Mouse (Mus musculus) liver, postnatal 0 days (tissue): ENCODE data around the gene Resf1. TPM values are rescaled to one million over a fixed set of nuclear protein-coding genes. Genes with fewer than 3 reads are reported as not detected.

Experiments
- ATAC-seq: fragments of 200-750 bp; cut with Nextera tagmentation; 2 replicates; pipeline ENCODE4 v1.8.0; 2017; ENCODE audit warnings: mild to moderate bottlenecking, moderate library complexity
- DNase-seq: peaks from one replicate; pipeline ENCODE4 v3.0.0-alpha.2; 2016
- H3K27ac ChIP-seq: fragments of 300-500 bp; sonication (generic); 2 replicates; pipeline ENCODE4 v1.5.1; 2014; ENCODE audit warnings: antibody characterized with exemption, moderate library complexity, mild to moderate bottlenecking, low read depth
- H3K27me3 ChIP-seq: fragments of 300-500 bp; sonication (generic); 2 replicates; pipeline ENCODE4 v1.6.1; 2014; ENCODE audit warnings: low read length, control low read depth, mixed read lengths; ENCODE audit not compliant: insufficient read depth
- H3K36me3 ChIP-seq: fragments of 300-500 bp; sonication (generic); replicated peaks from 2 replicates; pipeline ENCODE4 v1.6.1; 2014; ENCODE audit warnings: mild to moderate bottlenecking, control low read depth, low read length, moderate library complexity, mixed read lengths; ENCODE audit not compliant: insufficient read depth
- H3K4me1 ChIP-seq: fragments of 300-500 bp; sonication (generic); 2 replicates; pipeline ENCODE4 v1.6.1; 2014; ENCODE audit warnings: antibody characterized with exemption, mild to moderate bottlenecking, control low read depth; ENCODE audit not compliant: insufficient read depth
- H3K4me2 ChIP-seq: fragments of 300-500 bp; sonication (generic); 2 replicates; pipeline ENCODE4 v1.6.1; 2014; ENCODE audit warnings: low read depth, mild to moderate bottlenecking, low read length, moderate library complexity, mixed read lengths
- H3K4me3 ChIP-seq: fragments of 300-500 bp; sonication (generic); 2 replicates; pipeline ENCODE4 v1.5.1; 2014; ENCODE audit warnings: low read depth, low read length
- H3K9ac ChIP-seq: fragments of 300-500 bp; sonication (generic); replicated peaks from 2 replicates; pipeline ENCODE4 v1.6.1; 2014; ENCODE audit warnings: mild to moderate bottlenecking, moderate library complexity
- H3K9me3 ChIP-seq: fragments of 300-500 bp; sonication (generic); 2 replicates; pipeline ENCODE4 v1.6.1; 2016; ENCODE audit warnings: mild to moderate bottlenecking, control low read depth, low read length, mixed read lengths
- CTCF ChIP-seq: sonication (generic); IDR thresholded peaks from 2 replicates; pipeline ENCODE4 v1.5.1; 2016; ENCODE audit warnings: antibody characterized with exemption, low read depth
- EP300 ChIP-seq: IDR thresholded peaks from 2 replicates; pipeline ENCODE4 v1.6.1; 2016; ENCODE audit warnings: antibody characterized with exemption, low read depth, mild to moderate bottlenecking
- WGBS: fragments of 180-500 bp; shearing (Covaris S2); extraction: QIAGEN DNeasy Blood & Tissue Kit; methylation state at CpG from one replicate; pipeline ENCODE4 v1.1.7; 2014; ENCODE audit not compliant: insufficient replicate concordance; 5-methylcytosine and 5-hydroxymethylcytosine counted together
- polyA plus RNA-seq: library from polyadenylated mRNA; unstranded; fragments of >200 nt; fragmentation: Nextera tagmentation; extraction: Ambion mirVana; gene quantifications from 2 replicates; pipeline ENCODE4 v1.2.1, GENCODE M21; 2015

Resf1 gene
- polyA plus RNA-seq, 1 experiment from 2014 or later, result 22.3 TPM

DNA sequence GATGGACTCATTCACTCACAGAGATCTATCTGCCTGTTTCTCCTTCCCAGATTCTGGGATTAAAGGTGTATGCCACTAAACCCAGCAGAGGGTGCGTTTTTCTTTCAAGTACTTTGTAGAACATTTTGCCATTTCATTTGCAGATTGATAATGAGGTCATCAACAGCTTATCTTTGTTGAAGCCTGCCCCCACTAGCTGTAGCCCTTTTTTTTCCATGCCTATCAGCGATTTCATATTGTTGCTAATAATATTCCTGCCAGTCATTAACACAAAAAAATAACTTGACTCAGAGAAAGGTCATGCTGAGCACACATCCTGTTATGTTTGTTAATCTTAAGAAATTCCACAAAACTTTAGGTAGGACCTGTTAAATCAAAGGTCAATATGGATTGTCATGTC, 2.1 kb upstream of the Resf1 start:
- H3K4me2 ChIP-seq, result no peak overlapping the region

GRCm38 (mm10) chr6:149307801-149308200, 1.4 kb upstream of the Resf1 start:
- no peak overlapping the region for H3K9ac ChIP-seq
- no peak for DNase-seq
- no peaks in the 10 kb centered on the region for H3K27me3 ChIP-seq
- WGBS, result 32% methylated on average over 2 of the region's 2 CpGs
- TF ChIP-seq EP300 (peak; percentile 65), CTCF (no peak)
- H3K36me3 ChIP-seq, result 0 out of 2 replicates have a peak, but pooled peaks cover 7% of the 10 kb centered on the region
- H3K4me2 ChIP-seq, result no peak overlapping the region
- peaks cover 12% of the 10 kb centered on the region for H3K4me1 ChIP-seq
- ATAC-seq, result peak; percentile 4
- H3K4me3 ChIP-seq, result no peak overlapping the region
- H3K27ac ChIP-seq, result peak overlapping the region; percentile 44; the same call in 1 of the 2 replicates
- H3K9me3 ChIP-seq, result peaks cover 24% of the 10 kb centered on the region

More for the DNA sequence above, 2.1 kb upstream of the Resf1 start:
- peak overlapping the region; percentile 44; the same call in 1 of the 2 replicates for H3K27ac ChIP-seq
- H3K4me1 ChIP-seq, result peaks cover 12% of the 10 kb centered on the region
- H3K27me3 ChIP-seq, result no peaks in the 10 kb centered on the region
- TF ChIP-seq CTCF (no peak), EP300 (no peak)
- no peak overlapping the region for H3K9ac ChIP-seq
- peaks cover 24% of the 10 kb centered on the region for H3K9me3 ChIP-seq
- H3K4me3 ChIP-seq, result no peak overlapping the region
- ATAC-seq, result no peak
- no peak for DNase-seq
- H3K36me3 ChIP-seq, result 0 out of 2 replicates have a peak, but pooled peaks cover 5% of the 10 kb centered on the region
- 84% methylated on average over 2 of the region's 2 CpGs for WGBS

GRCm38 (mm10) chr6:149310226-149310625, 1.0 kb downstream of the Resf1 start:
- WGBS, result 54% methylated on average over 2 of the region's 2 CpGs
- TF ChIP-seq EP300, result no peak
- TF ChIP-seq CTCF, result no peak
- Histone ChIP-seq H3K27me3 (no peaks in the 10 kb centered on the region), H3K9ac (peak overlapping the region; percentile 80), H3K9me3 (peaks cover 22% of the 10 kb centered on the region), H3K27ac (peak overlapping the region; percentile 96), H3K4me2 (peak overlapping the region; percentile 66), H3K36me3 (peaks cover 15% of the 10 kb centered on the region), H3K4me1 (peaks cover 12% of the 10 kb centered on the region), H3K4me3 (peak overlapping the region; percentile 64)
- no peak for DNase-seq
- no peak for ATAC-seq

- peaks cover 18% of the 10 kb centered on the region for H3K36me3 ChIP-seq
- H3K4me3 ChIP-seq, result peak overlapping the region; percentile 64
- peak overlapping the region; percentile 80; the same call in 1 of the 2 replicates for H3K9ac ChIP-seq
- TF ChIP-seq EP300 (0 out of 2 replicates have a peak, but pooled peaks have one; percentile 47), CTCF (no peak)
- H3K4me1 ChIP-seq, result peaks cover 12% of the 10 kb centered on the region
- H3K9me3 ChIP-seq, result peaks cover 14% of the 10 kb centered on the region
- no peaks in the 10 kb centered on the region for H3K27me3 ChIP-seq
- 54% methylated on average over 2 of the region's 2 CpGs for WGBS
- H3K4me2 ChIP-seq, result peak overlapping the region; percentile 66
- DNase-seq (no peak), ATAC-seq (peak; percentile 17; the same call in 1 of the 2 replicates)
- no peak overlapping the region for H3K27ac ChIP-seq
These were observed 1.8 kb downstream of the Resf1 start for GRCm38 (mm10) chr6:149311044-149311443.

DNA sequence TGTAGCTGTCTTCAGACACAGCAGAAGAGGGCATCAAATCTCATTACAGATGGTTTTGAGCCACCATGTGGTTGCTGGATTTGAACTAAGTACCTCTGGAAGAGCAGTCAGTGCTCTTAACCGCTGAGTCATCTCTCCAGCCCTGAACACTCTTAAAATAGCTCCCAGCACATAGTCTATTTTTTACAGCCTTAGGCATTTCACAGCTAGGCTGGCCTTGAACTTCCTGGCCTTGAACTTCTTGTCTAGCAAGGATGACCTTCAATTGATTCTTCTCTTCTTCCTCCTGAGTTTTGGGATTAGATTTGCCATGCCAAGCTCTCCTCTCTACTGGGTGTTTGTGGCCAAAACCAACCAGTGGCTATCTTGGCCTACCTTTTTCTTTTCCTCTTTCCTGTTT, 2.6 kb downstream of the Resf1 start:
- Histone ChIP-seq H3K9ac (no peak overlapping the region), H3K4me2 (peak overlapping the region; percentile 66), H3K27ac (no peak overlapping the region), H3K9me3 (peaks cover 11% of the 10 kb centered on the region; the same call in 1 of the 2 replicates), H3K27me3 (no peaks in the 10 kb centered on the region), H3K4me3 (peak overlapping the region; percentile 64), H3K4me1 (peaks cover 12% of the 10 kb centered on the region), H3K36me3 (peaks cover 23% of the 10 kb centered on the region)
- TF ChIP-seq CTCF (no peak), EP300 (no peak)
- no peak for DNase-seq
- WGBS, result 68% methylated on average over 1 of the region's 1 CpGs
- ATAC-seq, result no peak

GRCm38 (mm10) chr6:149312221-149312620, 3.0 kb downstream of the Resf1 start:
- no peak for DNase-seq

More at GRCm38 (mm10) chr6:149312221-149312620, 3.0 kb downstream of the Resf1 start:
- H3K9me3 ChIP-seq, result peaks cover 7% of the 10 kb centered on the region; the same call in 1 of the 2 replicates
- WGBS, result 92% methylated on average over 1 of the region's 1 CpGs
- H3K4me3 ChIP-seq, result peak overlapping the region; percentile 64
- H3K4me1 ChIP-seq, result peaks cover 12% of the 10 kb centered on the region
- no peak overlapping the region for H3K9ac ChIP-seq
- TF ChIP-seq EP300, result no peak
- no peak for TF ChIP-seq CTCF
- no peak overlapping the region for H3K27ac ChIP-seq
- H3K36me3 ChIP-seq, result peaks cover 26% of the 10 kb centered on the region
- H3K4me2 ChIP-seq, result no peak overlapping the region
- ATAC-seq, result no peak
- H3K27me3 ChIP-seq, result no peaks in the 10 kb centered on the region
